Mouse (Mus musculus): ENCODE results near the gene Wdr86.
A peak's percentile ranks its signal among the peaks of the same experiment; 100 is the strongest.

Gene Wdr86

GRCm38 (mm10) chr5:24730986-24731385 lies 459 bp upstream of the Wdr86 start:
- DNase-seq: no peak

DNA sequence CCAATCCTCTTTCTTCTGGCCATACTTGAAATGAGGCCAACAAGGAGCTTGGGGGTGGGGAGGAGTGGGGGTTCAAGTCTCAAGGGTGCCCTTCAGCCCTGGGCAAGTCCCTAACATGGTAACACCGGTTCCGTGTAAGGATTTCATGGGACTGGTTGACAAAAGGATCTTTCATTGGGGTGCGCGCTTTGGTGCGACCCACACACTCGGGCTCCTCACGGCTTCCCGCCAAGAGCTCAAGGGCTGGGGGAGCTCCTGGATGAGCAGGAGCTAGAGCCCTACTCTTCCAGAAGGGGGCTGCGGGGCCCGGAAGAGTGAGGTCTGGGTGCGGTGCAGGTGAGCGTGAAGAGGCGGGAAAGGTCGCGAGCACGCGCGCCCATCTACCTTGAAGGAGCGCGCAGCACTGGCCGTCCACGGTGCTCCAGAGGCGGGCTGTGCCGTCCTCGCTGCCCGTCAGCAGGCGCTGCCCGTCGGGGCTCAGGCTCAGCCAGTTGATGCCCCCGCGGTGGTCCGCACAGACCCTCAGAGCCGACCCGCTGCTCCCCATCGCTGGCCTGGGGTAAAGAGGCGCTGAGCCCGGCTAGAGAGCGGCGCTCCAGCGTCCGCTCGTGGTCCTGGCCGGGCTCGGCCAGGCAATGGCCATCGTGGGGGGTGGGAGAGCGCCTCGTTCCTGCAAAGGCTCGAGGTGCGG lies 585 bp downstream of the Wdr86 start:
- DNase-seq: no peak

GRCm38 (mm10) chr5:24726901-24727836 lies 3.4 kb downstream of the Wdr86 start:
- no peak for DNase-seq

DNA sequence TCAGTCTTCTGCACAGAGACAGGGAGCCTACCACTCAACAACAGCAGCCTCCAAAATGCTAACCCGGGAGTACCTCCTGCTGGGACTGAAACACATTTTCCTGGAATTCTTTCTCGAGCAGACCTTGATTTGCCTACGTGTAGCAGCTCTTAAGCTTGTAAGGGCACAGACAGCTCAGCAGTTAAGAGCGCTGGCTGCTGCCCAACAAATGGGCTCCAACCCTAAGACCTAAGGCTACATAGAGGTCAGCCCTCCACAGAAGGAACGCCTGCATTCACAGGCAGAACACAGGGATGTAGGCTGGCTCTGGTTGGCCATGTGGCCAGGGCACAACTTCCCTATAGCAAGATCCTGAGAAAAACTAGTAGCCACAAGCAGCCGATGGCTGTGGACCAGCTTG lies 4.6 kb downstream of the Wdr86 start:
- no peak for DNase-seq

- DNase-seq: no peak
Measured at GRCm38 (mm10) chr5:24724805-24725204, 5.7 kb downstream of the Wdr86 start.

- DNase-seq: no peak
Measured at GRCm38 (mm10) chr5:24724270-24724634, 6.3 kb downstream of the Wdr86 start.

GRCm38 (mm10) chr5:24723527-24724269 lies 6.8 kb downstream of the Wdr86 start:
- no peak for DNase-seq

- no peak for DNase-seq
Measured at GRCm38 (mm10) chr5:24719852-24720251, 10.7 kb downstream of the Wdr86 start.

DNA sequence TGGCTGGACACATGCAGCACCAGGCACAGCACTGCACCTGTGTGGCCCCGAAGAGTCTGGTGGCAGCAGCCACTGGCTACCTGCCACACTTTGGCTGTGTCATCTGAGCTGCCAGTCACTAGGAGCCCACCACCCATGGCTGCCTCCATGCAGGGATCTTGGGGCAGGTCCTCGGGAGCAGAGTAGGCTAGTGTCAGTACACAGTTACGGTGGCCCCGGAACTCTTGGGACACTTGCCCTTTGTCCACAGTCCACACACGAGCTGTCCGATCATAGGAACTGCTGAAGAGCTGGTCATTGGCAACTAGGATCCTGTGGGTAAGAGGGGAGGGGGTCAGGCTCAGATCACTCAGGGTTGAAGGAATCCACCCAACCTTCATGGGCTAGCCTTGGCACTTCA lies 12.5 kb downstream of the Wdr86 start:
- no peak for DNase-seq

GRCm38 (mm10) chr5:24713987-24714386 lies 16.5 kb downstream of the Wdr86 start:
- DNase-seq: no peak

- DNase-seq: peak; percentile 78
Measured at GRCm38 (mm10) chr5:24713199-24713598, 17.3 kb downstream of the Wdr86 start.

- no peak for DNase-seq
Measured at GRCm38 (mm10) chr5:24711615-24712014, 18.9 kb downstream of the Wdr86 start.

DNA sequence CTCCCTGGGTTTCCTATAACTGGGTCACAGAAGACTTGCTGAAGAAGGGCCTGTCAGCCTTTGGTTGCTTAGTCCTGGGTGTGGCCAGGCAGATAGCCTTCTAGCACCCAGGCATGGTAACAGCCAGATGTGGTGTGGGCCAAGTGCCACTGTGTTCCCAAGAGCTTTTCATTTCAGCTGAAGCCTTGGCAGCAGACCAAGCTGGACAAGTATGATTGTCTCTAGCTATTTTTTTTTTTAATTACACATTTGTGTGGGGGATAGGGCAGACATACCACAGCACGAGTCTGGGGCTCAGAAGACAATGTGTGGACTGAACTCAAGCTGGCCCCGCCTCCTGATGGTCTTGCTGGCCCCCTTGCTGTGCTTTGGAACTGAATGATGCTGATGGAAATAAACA lies 20.6 kb downstream of the Wdr86 start:
- peak; percentile 24 for DNase-seq

DNA sequence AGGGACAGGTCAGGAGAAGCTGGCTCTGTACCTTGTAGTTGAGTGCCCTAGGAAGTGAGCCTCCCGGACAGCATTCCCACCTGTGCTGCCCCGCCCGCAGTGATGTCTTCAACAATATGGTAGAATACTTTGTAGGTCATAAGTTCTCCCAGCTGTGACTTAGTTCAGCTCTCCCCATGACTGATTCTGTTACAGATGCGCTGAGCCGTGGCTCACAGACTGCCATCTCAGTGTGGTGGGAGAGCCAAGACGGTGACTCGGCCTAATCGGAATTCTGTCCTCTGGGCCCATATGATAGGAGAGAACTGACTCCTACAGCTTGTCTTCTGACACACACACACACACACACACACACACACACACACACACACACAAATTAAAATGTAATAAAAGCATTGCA lies 25.9 kb downstream of the Wdr86 start:
- DNase-seq: no peak

- DNase-seq: no peak
Measured at GRCm38 (mm10) chr5:24701271-24701670, 29.3 kb downstream of the Wdr86 start.

- DNase-seq: no peak
Measured at GRCm38 (mm10) chr5:24696704-24697103, 33.8 kb downstream of the Wdr86 start.

- DNase-seq: no peak
Measured at GRCm38 (mm10) chr5:24687696-24688095, 42.8 kb downstream of the Wdr86 start.

DNA sequence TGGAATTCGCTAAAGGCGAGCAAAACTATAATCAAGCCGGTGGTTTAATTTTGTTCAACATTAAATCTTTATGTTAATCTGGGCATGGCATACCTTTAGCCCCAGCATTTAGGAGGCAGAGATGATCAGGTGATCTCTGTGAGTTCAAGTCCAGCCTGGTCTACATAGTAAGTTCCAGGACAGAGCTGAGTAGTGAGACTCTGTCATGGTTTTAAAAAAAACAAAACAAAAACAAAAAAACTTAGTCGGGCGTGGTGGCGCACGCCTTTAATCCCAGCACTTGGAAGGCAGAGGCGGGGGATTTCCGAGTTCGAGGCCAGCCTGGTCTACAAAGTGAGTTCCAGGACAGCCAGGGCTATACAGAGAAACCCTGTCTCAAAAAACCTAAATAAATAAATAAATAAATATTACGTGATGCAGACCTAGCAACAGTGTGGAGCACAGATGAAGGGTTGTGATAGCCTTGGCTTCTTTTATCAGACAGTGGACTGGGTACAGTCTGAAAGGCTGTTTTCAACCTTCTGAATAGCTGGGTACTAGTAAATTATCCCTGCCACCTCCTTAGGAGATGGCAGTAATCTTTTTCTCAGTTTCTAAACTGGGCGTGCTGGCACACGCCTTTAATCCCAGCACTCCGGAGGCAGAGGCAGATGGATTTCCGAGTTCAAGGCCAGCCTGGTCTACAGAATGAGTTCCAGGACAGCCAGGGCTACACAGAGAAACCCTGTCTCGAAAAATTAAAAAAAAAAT lies 43.7 kb downstream of the Wdr86 start:
- DNase-seq: peak; percentile 47

- DNase-seq: no peak
Measured at GRCm38 (mm10) chr5:24686176-24686575, 44.4 kb downstream of the Wdr86 start.

DNA sequence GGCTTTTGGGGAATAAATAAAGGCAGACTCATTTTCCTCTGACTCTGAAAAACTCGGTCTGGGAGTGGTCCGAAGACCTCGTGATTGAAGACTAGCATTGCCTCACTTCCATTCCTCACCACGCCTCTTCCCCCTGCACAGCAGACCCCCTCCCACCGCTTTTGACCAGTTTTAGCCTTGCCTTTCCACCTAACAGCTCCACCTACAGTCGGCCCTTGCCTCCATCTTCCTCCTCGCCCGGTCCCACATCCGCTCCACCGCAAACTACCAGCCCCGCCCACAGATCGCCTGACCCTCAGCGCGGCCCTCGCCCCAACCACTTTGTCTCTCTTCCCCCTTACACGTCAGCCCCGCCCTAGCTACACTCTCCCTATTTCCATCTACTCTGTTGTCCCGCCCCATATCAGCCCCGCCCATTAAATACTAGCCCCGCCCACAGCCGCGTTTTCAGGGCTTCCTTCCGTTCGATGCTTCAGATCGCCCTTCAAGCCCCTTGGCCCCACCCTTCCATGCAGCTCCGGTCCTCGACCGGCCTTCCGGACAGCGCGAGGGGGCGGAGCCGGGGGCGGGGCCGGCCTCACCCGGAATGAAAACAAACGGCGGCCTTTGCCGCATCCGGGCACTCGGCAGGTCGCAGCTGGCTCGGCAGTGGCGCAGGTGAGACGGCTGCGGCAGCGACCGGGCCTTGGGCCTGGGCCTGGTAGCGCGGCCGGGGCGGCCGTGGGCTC lies 45.0 kb downstream of the Wdr86 start, which contains the start of gene Nub1:
Gene Nub1, plus strand, starts transcription at position 167 of the 728 bp plus-strand sequence.
- DNase-seq: peak; percentile 99

DNA sequence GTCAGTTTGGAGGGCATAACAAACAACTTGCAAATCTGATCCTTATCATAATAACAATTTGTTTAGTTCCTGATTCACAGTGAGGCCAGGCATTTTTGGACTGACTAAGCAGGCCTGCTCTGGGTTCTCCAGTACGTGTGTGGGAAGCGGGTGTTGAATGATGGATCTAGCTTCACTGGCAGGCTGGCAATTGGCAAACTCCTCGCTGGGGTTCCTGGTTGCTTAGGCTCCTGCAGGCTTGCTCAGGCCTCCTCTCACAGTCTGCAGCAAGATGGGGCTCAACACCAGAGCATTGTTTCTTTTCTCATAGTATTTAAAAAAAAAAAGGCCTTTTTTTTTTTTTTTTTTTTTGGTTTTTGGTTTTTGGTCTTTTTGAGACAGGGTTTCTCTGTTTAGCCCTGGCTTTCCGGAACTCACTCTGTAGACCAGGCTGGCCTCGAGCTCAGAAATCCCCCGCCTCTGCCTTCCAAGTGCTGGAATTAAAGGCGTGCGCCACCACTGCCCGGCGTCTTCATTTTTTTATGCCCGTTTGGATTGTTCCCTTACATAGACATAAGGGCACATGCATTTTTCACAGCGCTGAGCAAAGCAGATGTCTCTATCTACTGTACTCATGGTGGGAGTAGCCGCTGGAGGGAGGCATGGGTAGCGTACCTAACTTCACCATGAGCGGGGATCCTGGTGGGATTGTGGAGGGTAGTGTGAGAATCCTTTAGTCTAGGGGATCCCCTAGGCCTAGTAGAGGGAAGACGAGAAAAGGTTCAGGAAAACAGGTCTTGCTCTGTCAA lies 45.8 kb downstream of the Wdr86 start:
- peak; percentile 53 for DNase-seq
